ENCODE assay signal across 23 mouse cellular contexts in genomic region chr7:25031528-25031927, GRCm38 (mm10).
"Had no signal": no experiment of that assay in that cellular context is flagged by ENCODE, and none has a peak within 500 bp of the region (broad histone marks: within the 10 kb centered on the region; RNA-seq: fewer than 3 reads in every experiment).

No protein-coding gene starts in this region.

- H3K4me1 ChIP-seq: intestine, embryonic 15.5 days; limb, embryonic 13.5 days; limb, embryonic 15.5 days had no signal

- ATAC-seq: inflammation-experienced regulatory T-cells, adult 6 months; intestine, embryonic 15.5 days; intestine, postnatal 0 days had no signal

- H3K27me3 ChIP-seq: heart, embryonic 12.5 days; hindbrain, embryonic 12.5 days; intestine, embryonic 15.5 days; limb, embryonic 13.5 days; limb, embryonic 15.5 days had no signal

- H3K27ac ChIP-seq: heart, adult 2 months; heart, embryonic 10.5 days; hindbrain, embryonic 10.5 days; intestine, embryonic 15.5 days; limb, embryonic 13.5 days; limb, embryonic 15.5 days had no signal

- H3K4me2 ChIP-seq: heart, embryonic 12.5 days; hindbrain, embryonic 12.5 days; hindbrain, embryonic 14.5 days; intestine, embryonic 15.5 days; limb, embryonic 13.5 days; limb, embryonic 15.5 days had no signal

- H3K9me3 ChIP-seq: heart, embryonic 10.5 days; heart, embryonic 12.5 days; hindbrain, embryonic 10.5 days; hindbrain, embryonic 12.5 days; intestine, embryonic 15.5 days; limb, embryonic 13.5 days; limb, embryonic 15.5 days had no signal

- H3K9ac ChIP-seq: heart, embryonic 12.5 days; hindbrain, embryonic 12.5 days; hindbrain, embryonic 14.5 days; intestine, embryonic 15.5 days; limb, embryonic 13.5 days; limb, embryonic 15.5 days had no signal

- DNase-seq: gastrocnemius, postnatal 14 days; gastrocnemius, postnatal 36 days; heart, adult 11 months; heart, adult 2 months; heart, postnatal 10 days; heart, postnatal 4 days; kidney, adult 2 months; kidney, adult 9 months; kidney, postnatal 10 days; kidney, postnatal 25 days; kidney, postnatal 4 days; left cerebral cortex, postnatal 4 days had no signal

- H3K4me3 ChIP-seq: heart, adult 2 months; heart, embryonic 10.5 days; heart, embryonic 12.5 days; hindbrain, embryonic 10.5 days; hindbrain, embryonic 12.5 days; intestine, embryonic 15.5 days; layer of hippocampus, adult 2 months; limb, embryonic 13.5 days; limb, embryonic 15.5 days had no signal
